Mouse (Mus musculus): ENCODE data around the gene Ubtd2. TPM values are rescaled to one million over a fixed set of nuclear protein-coding genes. Genes with fewer than 3 reads are reported as not detected.

Gene Ubtd2
- polyA plus RNA-seq, 1 experiment from 2014 or later: 104 TPM

DNA sequence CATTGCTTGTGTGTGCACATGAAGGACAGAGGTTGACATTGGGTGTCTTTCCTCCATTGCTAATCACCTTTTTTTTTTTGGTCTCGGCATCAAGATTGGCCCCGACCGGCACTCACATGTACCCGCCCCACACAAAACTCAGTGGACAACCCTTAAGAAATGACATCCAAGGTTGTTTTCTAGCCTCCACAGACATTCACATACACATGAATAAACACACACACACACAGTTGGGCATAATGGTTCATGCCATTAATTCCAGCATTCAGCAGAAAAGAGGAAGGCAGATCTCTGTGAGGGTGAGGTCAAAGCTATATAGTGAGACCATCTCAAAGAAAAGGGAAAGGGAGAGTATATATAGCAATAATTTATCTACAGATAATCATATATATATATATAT lies 2.4 kb upstream of the Ubtd2 start:
- 0 out of 2 replicates have a peak, but pooled peaks cover 2% of the 10 kb centered on the region for H3K4me1 ChIP-seq (ENCODE audit: control insufficient read depth, insufficient read depth, low read length)
- H3K9me3 ChIP-seq (replicated peaks; ENCODE audit: control insufficient read depth, low read length): no peaks in the 10 kb centered on the region
- H3K27me3 ChIP-seq (ENCODE audit: control insufficient read depth, insufficient read depth, low read length): no peaks in the 10 kb centered on the region
- no peak overlapping the region for H3K4me2 ChIP-seq (ENCODE audit: low read depth, low read length)
- DNase-seq (ENCODE audit: low spot score) (no peak), ATAC-seq (replicated peaks; ENCODE audit: insufficient number of reproducible peaks, low FRiP score, low TSS enrichment, low read depth) (no peak)
- 90% methylated on average over 4 of the region's 4 CpGs for WGBS
- no peak overlapping the region for H3K4me3 ChIP-seq (ENCODE audit: low read depth, low read length)
- H3K36me3 ChIP-seq (replicated peaks; ENCODE audit: control insufficient read depth, insufficient read depth, low read depth, low read length): no peaks in the 10 kb centered on the region
- no peak overlapping the region for H3K9ac ChIP-seq (replicated peaks; ENCODE audit: low read length)
- H3K27ac ChIP-seq (replicated peaks; ENCODE audit: low read depth, low read length): no peak overlapping the region

DNA sequence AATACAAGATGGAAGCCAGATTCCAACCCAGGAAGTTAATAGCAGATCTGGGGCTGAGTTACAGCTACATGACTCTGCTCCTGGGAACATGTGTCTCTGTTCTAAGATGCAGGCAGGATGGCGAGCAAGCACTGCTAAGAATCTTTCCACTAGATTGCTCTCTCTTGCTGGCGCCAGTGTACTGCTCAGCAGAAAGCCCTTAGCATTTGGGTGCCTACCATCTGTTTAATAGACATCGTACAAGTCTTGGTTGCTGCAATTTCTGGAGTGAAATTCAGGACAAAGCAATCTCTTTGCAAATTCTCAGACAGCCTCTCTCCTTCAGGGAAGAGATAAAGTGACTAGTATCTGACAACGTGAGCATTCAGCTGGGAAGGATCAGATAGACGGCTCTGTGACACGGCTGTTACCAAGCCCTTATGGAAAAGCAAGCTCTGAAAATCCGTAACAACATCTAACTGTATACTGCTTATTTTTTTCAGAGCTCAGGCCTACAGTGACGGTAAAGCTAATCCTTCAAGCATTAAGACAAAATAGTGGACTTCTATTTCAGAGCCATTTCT lies 1.7 kb upstream of the Ubtd2 start:
- Histone ChIP-seq H3K27me3 (ENCODE audit: control insufficient read depth, insufficient read depth, low read length) (no peaks in the 10 kb centered on the region), H3K36me3 (replicated peaks; ENCODE audit: control insufficient read depth, insufficient read depth, low read depth, low read length) (no peaks in the 10 kb centered on the region), H3K9me3 (replicated peaks; ENCODE audit: control insufficient read depth, low read length) (no peaks in the 10 kb centered on the region), H3K9ac (replicated peaks; ENCODE audit: low read length) (no peak overlapping the region), H3K4me2 (ENCODE audit: low read depth, low read length) (no peak overlapping the region), H3K4me3 (ENCODE audit: low read depth, low read length) (no peak overlapping the region), H3K27ac (replicated peaks; ENCODE audit: low read depth, low read length) (no peak overlapping the region), H3K4me1 (ENCODE audit: control insufficient read depth, insufficient read depth, low read length) (0 out of 2 replicates have a peak, but pooled peaks cover 2% of the 10 kb centered on the region)
- WGBS: 41% methylated on average over 8 of the region's 8 CpGs
- peak; percentile 19 for DNase-seq (ENCODE audit: low spot score)
- ATAC-seq (replicated peaks; ENCODE audit: insufficient number of reproducible peaks, low FRiP score, low TSS enrichment, low read depth): no peak

DNA sequence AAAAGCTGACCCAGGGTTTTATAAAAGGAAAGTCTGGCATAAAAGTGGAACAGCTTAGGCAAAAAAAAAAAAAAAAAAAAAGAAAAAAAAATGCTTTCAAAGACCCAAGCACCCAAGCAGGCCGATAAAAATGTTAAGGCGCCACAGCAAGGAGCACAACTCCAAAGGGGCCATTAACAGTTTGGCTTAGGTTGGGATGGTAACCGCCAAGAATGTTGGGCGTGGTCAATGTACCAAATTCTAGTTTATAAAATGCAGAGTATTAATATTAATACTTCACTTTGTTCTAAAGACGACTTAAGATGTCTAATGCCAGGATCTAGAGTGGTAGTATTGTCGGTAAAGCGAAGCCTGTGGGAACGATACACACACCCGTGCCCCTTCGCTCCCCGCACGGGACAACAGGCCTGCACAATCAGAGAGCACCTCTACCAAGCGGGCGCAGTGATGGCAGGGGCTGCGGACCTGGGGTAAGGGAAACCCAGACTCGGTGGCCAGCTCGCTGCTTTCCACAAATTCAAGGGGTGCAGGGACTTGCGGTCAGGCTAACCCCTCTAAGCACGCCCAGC lies 855 bp upstream of the Ubtd2 start:
- Histone ChIP-seq H3K9ac (replicated peaks; ENCODE audit: low read length) (peak overlapping the region; percentile 41), H3K4me3 (ENCODE audit: low read depth, low read length) (peak overlapping the region; percentile 96), H3K4me1 (ENCODE audit: control insufficient read depth, insufficient read depth, low read length) (0 out of 2 replicates have a peak, but pooled peaks cover 2% of the 10 kb centered on the region), H3K36me3 (replicated peaks; ENCODE audit: control insufficient read depth, insufficient read depth, low read depth, low read length) (no peaks in the 10 kb centered on the region), H3K4me2 (ENCODE audit: low read depth, low read length) (peak overlapping the region; percentile 79), H3K9me3 (replicated peaks; ENCODE audit: control insufficient read depth, low read length) (no peaks in the 10 kb centered on the region), H3K27ac (replicated peaks; ENCODE audit: low read depth, low read length) (peak overlapping the region; percentile 83; the same call in 1 of the 2 replicates), H3K27me3 (ENCODE audit: control insufficient read depth, insufficient read depth, low read length) (no peaks in the 10 kb centered on the region)
- DNase-seq (ENCODE audit: low spot score) (peak; percentile 42), ATAC-seq (replicated peaks; ENCODE audit: insufficient number of reproducible peaks, low FRiP score, low TSS enrichment, low read depth) (peak; percentile 46; the same call in 1 of the 2 replicates)
- WGBS: 2% methylated on average over 19 of the region's 19 CpGs

DNA sequence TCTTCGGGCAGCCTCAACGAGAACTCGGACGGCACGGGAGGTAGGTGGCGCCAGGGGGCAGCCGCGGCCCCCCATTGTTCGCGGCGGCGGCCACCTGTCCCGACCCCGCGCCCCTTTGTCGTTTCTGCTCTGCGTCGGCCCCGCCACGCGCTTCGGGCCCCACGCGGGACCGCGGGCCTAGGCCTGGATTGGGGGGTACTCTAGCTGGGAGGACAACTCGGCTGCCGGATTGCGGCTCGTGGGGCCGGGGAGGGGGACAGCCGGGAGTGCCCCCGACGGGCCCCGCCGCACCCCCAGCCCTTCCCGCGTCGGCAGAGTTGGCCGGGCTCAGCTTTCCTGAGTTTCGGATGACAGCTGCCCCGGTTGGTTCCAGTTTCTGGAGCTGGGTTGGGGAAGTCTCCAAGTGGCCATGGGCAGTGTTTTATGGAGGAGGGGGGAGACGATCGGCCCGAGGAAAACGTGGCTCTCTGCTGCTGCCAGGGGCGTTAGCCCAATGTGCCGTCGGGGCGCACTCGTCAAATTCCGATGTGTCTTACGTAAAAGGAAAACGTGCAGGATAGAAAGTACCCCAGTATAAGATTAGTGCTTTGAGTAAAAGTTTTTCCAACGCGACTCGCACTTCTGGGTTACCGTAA lies 454 bp downstream of the Ubtd2 start:
- DNase-seq (ENCODE audit: low spot score) (peak; percentile 69), ATAC-seq (replicated peaks; ENCODE audit: insufficient number of reproducible peaks, low FRiP score, low TSS enrichment, low read depth) (peak; percentile 25; the same call in 1 of the 2 replicates)
- H3K4me1 ChIP-seq (ENCODE audit: control insufficient read depth, insufficient read depth, low read length): 0 out of 2 replicates have a peak, but pooled peaks cover 2% of the 10 kb centered on the region

DNA sequence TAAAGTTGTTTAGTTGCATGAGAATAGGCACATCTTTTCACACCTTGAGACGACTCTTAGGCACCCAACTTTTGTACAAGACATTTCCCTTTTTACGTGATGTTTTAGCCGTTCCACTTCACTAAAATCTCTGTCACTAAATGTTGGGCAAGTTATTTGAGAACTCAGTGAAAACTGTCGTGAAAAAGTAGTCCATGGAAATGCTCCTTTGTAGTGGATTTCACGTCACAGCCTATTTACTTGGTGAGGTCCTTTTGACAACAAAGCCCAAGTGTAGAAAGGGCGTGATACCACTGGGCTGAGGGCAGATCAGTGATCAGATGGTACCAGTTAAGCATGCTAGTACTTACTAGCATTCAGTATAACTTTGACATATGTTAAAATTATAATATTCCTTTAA lies 1.2 kb downstream of the Ubtd2 start:
- peak overlapping the region; percentile 96 for H3K4me3 ChIP-seq (ENCODE audit: low read depth, low read length)
- H3K4me1 ChIP-seq (ENCODE audit: control insufficient read depth, insufficient read depth, low read length): 0 out of 2 replicates have a peak, but pooled peaks cover 2% of the 10 kb centered on the region
- peak overlapping the region; percentile 79 for H3K4me2 ChIP-seq (ENCODE audit: low read depth, low read length)
- WGBS: 16% methylated on average over 6 of the region's 6 CpGs
- DNase-seq (ENCODE audit: low spot score) (peak; percentile 55), ATAC-seq (replicated peaks; ENCODE audit: insufficient number of reproducible peaks, low FRiP score, low TSS enrichment, low read depth) (no peak)
- H3K36me3 ChIP-seq (replicated peaks; ENCODE audit: control insufficient read depth, insufficient read depth, low read depth, low read length): no peaks in the 10 kb centered on the region
- no peaks in the 10 kb centered on the region for H3K27me3 ChIP-seq (ENCODE audit: control insufficient read depth, insufficient read depth, low read length)
- H3K9ac ChIP-seq (replicated peaks; ENCODE audit: low read length): peak overlapping the region; percentile 96
- H3K9me3 ChIP-seq (replicated peaks; ENCODE audit: control insufficient read depth, low read length): no peaks in the 10 kb centered on the region
- H3K27ac ChIP-seq (replicated peaks; ENCODE audit: low read depth, low read length): no peak overlapping the region

More for the DNA sequence above, 454 bp downstream of the Ubtd2 start:
- no peaks in the 10 kb centered on the region for H3K36me3 ChIP-seq (replicated peaks; ENCODE audit: control insufficient read depth, insufficient read depth, low read depth, low read length)
- peak overlapping the region; percentile 83 for H3K27ac ChIP-seq (replicated peaks; ENCODE audit: low read depth, low read length)
- H3K9me3 ChIP-seq (replicated peaks; ENCODE audit: control insufficient read depth, low read length): no peaks in the 10 kb centered on the region
- no peaks in the 10 kb centered on the region for H3K27me3 ChIP-seq (ENCODE audit: control insufficient read depth, insufficient read depth, low read length)
- H3K4me3 ChIP-seq (ENCODE audit: low read depth, low read length): peak overlapping the region; percentile 96
- peak overlapping the region; percentile 96 for H3K9ac ChIP-seq (replicated peaks; ENCODE audit: low read length)
- WGBS: under 1% methylated on average over 56 of the region's 58 CpGs
- H3K4me2 ChIP-seq (ENCODE audit: low read depth, low read length): peak overlapping the region; percentile 79

DNA sequence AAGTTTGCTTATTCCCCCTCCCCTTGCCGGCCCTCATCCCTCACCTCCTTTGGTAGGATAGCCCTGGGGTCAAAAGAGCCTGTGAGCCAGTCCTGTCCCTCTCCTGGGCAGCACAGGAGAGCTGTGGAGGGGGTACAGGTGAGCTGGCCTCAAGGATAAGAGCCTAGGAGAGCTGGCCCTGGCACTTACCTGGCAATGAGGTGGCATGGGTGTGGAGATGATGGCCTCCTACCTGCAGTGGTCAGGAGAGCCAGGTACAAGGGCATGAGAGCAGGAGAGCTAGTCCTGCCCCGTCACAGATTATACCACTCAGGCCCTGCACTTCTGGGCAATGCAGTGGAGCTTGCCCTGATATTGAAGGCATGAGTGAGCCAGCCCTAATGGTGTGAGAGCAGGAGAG lies 9.1 kb downstream of the Ubtd2 start:
- no peaks in the 10 kb centered on the region for H3K27me3 ChIP-seq (ENCODE audit: control insufficient read depth, insufficient read depth, low read length)
- ATAC-seq (replicated peaks; ENCODE audit: insufficient number of reproducible peaks, low FRiP score, low TSS enrichment, low read depth): no peak; the same call in 1 of the 2 replicates
- WGBS: 74% methylated on average over 2 of the region's 2 CpGs

DNA sequence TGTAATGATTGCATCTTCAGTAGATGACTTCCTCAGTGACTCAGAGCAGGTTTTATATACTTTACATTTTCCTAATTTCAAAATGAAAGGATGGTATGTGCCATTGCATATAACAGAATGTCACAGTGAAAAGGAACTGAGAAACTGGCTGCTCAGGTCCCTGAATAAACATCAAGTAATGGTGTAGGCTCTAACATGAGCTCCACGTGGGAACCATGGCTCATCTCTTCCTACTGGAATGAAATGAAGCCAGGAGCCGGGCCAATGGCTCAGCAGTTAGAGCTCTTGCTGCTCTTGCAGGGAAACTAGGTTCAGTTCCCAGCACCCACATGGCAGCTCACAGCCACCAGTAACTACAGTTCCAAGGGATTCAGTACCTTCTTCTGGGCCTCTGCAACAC lies 16.8 kb downstream of the Ubtd2 start:
- no peak for ATAC-seq (replicated peaks; ENCODE audit: insufficient number of reproducible peaks, low FRiP score, low TSS enrichment, low read depth)
- WGBS: 80% methylated on average over 2 of the region's 2 CpGs
- no peak for DNase-seq (ENCODE audit: low spot score)

More for the DNA sequence above, 9.1 kb downstream of the Ubtd2 start:
- H3K4me1 ChIP-seq (ENCODE audit: control insufficient read depth, insufficient read depth, low read length): no peaks in the 10 kb centered on the region
- H3K4me3 ChIP-seq (ENCODE audit: low read depth, low read length): no peak overlapping the region
- H3K9ac ChIP-seq (replicated peaks; ENCODE audit: low read length): no peak overlapping the region
- no peak overlapping the region for H3K27ac ChIP-seq (replicated peaks; ENCODE audit: low read depth, low read length)
- no peak for DNase-seq (ENCODE audit: low spot score)
- H3K36me3 ChIP-seq (replicated peaks; ENCODE audit: control insufficient read depth, insufficient read depth, low read depth, low read length): no peaks in the 10 kb centered on the region
- H3K9me3 ChIP-seq (replicated peaks; ENCODE audit: control insufficient read depth, low read length): no peaks in the 10 kb centered on the region
- no peak overlapping the region for H3K4me2 ChIP-seq (ENCODE audit: low read depth, low read length)

DNA sequence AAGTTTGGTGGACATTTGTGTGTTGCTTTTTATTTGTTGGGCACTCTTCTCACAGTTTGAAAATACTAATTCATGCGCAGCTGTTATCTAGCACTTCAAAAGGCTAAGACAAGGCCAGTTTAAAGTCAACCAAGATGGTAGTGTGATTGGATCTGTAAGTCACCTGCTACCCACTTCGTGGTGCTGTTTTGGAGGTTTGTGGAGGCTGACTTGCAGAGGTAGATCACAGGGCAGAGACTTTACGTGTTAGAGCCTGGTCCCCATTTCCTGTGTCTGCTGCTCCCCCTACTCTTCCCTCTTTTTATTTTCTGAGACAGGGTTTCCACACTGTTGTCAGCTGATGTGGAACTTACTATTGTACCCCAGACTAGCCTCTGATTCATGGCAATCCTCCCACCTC lies 19.6 kb downstream of the Ubtd2 start:
- DNase-seq (ENCODE audit: low spot score) (no peak), ATAC-seq (replicated peaks; ENCODE audit: insufficient number of reproducible peaks, low FRiP score, low TSS enrichment, low read depth) (no peak)
- H3K9ac ChIP-seq (replicated peaks; ENCODE audit: low read length): no peak overlapping the region
- 89% methylated on average over 3 of the region's 3 CpGs for WGBS
- no peaks in the 10 kb centered on the region for H3K36me3 ChIP-seq (replicated peaks; ENCODE audit: control insufficient read depth, insufficient read depth, low read depth, low read length)
- no peak overlapping the region for H3K4me3 ChIP-seq (ENCODE audit: low read depth, low read length)
- no peaks in the 10 kb centered on the region for H3K9me3 ChIP-seq (replicated peaks; ENCODE audit: control insufficient read depth, low read length)
- H3K27ac ChIP-seq (replicated peaks; ENCODE audit: low read depth, low read length): no peak overlapping the region
- H3K27me3 ChIP-seq (ENCODE audit: control insufficient read depth, insufficient read depth, low read length): no peaks in the 10 kb centered on the region
- no peak overlapping the region for H3K4me2 ChIP-seq (ENCODE audit: low read depth, low read length)
- H3K4me1 ChIP-seq (ENCODE audit: control insufficient read depth, insufficient read depth, low read length): no peaks in the 10 kb centered on the region

More for the DNA sequence above, 16.8 kb downstream of the Ubtd2 start:
- H3K9ac ChIP-seq (replicated peaks; ENCODE audit: low read length): no peak overlapping the region
- no peak overlapping the region for H3K27ac ChIP-seq (replicated peaks; ENCODE audit: low read depth, low read length)
- no peaks in the 10 kb centered on the region for H3K9me3 ChIP-seq (replicated peaks; ENCODE audit: control insufficient read depth, low read length)
- H3K36me3 ChIP-seq (replicated peaks; ENCODE audit: control insufficient read depth, insufficient read depth, low read depth, low read length): no peaks in the 10 kb centered on the region
- H3K4me3 ChIP-seq (ENCODE audit: low read depth, low read length): no peak overlapping the region
- H3K27me3 ChIP-seq (ENCODE audit: control insufficient read depth, insufficient read depth, low read length): no peaks in the 10 kb centered on the region
- H3K4me1 ChIP-seq (ENCODE audit: control insufficient read depth, insufficient read depth, low read length): no peaks in the 10 kb centered on the region
- no peak overlapping the region for H3K4me2 ChIP-seq (ENCODE audit: low read depth, low read length)
